Mouse (Mus musculus): Measurements from ENCODE around the gene Tmem19.

DNA sequence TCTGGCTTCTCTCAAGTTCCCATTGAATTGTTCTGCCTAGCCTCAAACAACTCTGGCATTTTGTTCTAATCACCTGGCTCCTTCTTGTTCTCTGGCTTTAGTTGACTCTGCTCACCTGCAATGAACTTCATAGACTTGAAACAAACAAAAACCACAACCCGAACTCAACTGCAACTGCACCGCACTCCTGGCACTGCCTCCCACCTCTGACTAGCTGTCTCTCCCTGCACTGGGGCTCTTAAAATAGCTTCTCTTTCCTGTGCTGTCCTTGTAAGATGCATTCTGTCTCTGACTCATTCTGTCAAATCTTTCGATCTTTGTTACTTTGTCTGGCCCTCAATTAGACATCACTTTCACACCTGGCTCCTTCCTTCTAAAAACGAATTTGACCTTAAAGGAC lies 850 bp upstream of the Tmem19 start:
- TF ChIP-seq CTCF (IDR thresholded peaks at IDR 0.05; ENCODE audit: control insufficient read depth, insufficient read depth, insufficient read length) = no peak
- no peak for TF ChIP-seq MAX (IDR thresholded peaks at IDR 0.05)
- no peak for TF ChIP-seq USF1 (IDR thresholded peaks at IDR 0.05; ENCODE audit: low read depth)
- TF ChIP-seq CEBPB (IDR thresholded peaks at IDR 0.05; ENCODE audit: low read depth) = no peak
- no peak for TF ChIP-seq FOSL1 (IDR thresholded peaks at IDR 0.05; ENCODE audit: insufficient read depth, low read length, poor library complexity, severe bottlenecking)

Measured in C2C12 (cell line).